Mouse (Mus musculus): ENCODE measurements around the gene Aamdc.

The Aamdc gene

GRCm38 (mm10) chr7:97579067-97579975, at the start of gene Aamdc, which contains the start of gene Rsf1:
Gene Aamdc, minus strand, starts transcription at chr7:97579497.
Gene Rsf1, plus strand, starts transcription at chr7:97579889.
- peak; percentile 88 to 93 for DNase-seq

DNA sequence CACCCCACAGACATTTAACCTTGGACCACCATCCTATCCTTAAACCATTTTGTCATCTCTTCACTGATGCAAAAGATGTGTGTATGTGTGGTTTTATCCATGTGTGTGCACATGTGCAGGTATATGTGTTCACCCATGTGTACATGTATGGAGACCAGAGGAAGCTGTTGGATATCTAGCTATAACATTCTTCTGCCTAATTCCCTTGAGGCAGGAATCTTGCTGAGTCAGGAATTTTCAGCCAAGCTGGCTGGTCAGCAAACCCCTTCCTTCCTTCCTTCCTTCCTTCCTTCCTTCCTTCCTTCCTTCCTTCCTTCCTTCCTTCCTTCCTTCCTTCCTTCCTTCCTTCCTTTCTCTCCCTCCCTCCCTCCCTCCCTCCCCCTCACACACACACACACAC, 44.1 kb upstream of the Aamdc start:
- no peak for DNase-seq

DNA sequence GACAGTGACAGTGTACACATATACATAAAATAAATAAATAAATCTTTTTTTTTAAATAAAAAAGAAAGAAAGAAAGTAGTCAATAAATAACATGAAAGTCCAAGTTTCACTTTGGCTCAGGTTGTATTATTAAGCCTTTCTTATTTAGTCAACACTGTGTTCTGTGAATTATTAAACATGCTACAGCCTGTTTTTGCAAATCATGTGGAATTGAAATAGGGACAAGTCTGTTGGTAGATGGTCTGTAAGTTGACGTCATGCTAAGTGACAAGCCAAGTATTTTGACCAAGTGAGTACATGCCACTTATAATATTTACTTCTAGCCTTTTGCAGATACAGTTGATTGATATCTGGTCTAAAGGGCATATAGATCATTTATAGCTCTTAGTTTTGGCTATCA, 43.4 kb upstream of the Aamdc start:
- no peak for DNase-seq

DNA sequence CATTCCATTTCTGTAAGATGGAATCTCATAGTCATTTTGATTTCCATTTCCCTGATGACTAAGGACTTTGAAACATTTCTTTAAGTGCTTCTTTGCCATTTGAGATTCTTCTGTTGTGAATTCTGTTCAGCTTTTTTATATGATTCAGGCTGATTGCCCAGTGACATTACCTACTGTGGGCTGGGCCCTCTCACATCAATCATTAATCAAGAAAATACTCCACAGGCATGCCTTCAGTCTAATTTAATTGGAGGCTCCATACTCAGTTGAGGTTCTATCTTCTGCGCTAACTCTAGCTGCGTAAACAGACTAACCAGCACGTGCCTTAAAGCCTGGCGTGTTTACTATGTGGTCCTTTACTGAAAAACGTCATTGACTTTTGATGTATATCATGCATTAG, 42.0 kb upstream of the Aamdc start:
- no peak for DNase-seq

GRCm38 (mm10) chr7:97598548-97598947, 19.3 kb upstream of the Aamdc start:
- DNase-seq, result no peak

GRCm38 (mm10) chr7:97593535-97593934, 14.2 kb upstream of the Aamdc start:
- DNase-seq, result no peak

DNA sequence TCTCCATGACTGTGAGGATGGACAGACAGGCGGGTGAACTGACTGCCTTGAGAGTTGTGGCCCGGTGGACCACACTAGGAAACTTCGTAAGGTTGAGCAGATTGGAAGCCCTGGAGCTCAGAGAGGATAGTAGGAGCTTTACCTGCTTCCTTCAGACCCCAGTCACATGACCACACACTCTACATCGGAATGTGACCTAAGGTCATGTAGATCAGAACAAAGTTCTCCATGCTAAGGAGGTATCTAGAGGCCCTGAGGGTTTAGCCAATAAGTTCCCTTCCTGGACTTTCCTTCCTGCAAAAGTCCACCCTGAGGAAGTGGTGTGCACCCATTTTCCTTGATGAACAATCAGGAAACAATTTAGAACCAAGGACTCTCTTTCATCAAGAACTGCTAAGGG, 13.1 kb upstream of the Aamdc start:
- DNase-seq, result no peak

- DNase-seq, result no peak
These were observed 12.0 kb upstream of the Aamdc start for GRCm38 (mm10) chr7:97591336-97591735.

DNA sequence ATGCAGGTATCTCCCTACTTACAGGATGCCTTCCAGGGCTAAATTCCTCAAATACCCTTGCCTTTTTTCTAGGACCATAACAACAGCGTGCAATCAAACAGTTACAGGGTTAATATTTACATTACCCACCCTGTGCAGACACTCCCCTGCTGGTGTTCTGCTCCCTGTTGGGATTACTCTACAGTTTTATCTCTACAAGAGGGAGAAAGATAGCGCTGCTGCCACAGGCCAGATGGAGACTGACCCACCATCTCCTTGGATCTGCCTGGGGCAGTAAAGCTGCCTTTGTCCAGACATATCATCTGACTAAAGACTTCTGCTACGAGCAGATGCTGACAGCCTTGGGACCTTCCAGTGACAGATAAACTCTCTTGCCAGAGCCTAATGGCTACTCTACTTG, 11.2 kb upstream of the Aamdc start:
- no peak for DNase-seq

GRCm38 (mm10) chr7:97588506-97588905, 9.2 kb upstream of the Aamdc start:
- no peak for DNase-seq

GRCm38 (mm10) chr7:97580843-97581214, 1.5 kb upstream of the Aamdc start:
- DNase-seq, result peak; percentile 80 to 83

- DNase-seq, result peak; percentile 58 to 65
These were observed 912 bp upstream of the Aamdc start for GRCm38 (mm10) chr7:97579976-97580842.

DNA sequence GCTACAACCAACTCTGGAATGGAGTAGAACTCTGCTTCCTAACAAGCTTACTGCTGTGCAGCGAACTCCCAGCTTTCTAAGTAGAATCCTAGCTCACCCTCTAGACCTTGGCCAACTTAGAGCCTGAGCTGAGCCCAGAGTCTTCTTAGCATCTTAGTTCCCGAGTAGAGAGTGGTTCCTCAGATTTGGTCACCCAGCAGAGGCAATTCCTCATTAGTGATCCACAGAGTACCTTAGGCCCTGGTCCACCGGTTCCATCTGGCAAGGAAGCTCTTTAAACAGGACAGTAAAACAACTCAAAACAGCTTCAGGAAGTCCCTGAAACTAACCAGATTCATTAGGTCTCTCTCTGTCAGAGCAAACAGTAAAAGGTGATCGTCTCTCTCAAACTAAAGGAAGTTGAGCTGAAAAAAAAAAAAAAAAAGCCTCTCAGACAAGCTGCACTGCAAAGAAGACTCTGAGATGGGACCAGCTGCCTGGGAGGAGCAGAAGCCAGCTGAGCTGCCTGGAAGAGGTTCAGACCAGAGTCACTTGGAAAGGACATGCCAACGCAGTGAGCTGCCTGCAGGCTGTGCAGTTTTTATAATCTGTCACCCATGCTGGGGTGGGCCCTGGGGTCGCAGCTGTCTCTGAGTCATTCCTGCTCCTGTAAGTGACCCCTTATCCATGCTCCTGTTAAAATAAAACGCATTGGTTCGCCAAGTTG, 783 bp downstream of the Aamdc start:
- DNase-seq, result peak; percentile 19 to 38

GRCm38 (mm10) chr7:97570389-97570788, 8.9 kb downstream of the Aamdc start:
- DNase-seq, result no peak

DNA sequence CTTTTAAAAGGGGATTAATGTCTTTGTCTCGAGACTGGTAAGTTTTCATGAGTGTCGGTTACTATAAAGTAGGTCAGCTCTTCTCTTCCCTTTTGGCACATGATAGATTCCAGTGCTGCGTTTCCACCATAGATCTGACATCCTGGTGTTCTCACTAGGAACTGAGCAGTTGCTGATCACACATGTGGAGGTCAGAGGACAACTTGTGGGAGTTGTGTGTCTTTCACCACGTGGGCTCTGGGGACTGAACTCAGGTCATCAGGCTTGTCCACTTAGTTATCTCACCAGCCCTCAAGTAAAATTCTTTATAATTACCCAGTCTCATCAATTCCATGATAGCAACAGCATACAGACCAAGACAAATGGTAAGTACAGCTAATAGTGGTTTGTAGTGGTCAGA, 9.9 kb downstream of the Aamdc start:
- DNase-seq, result no peak

GRCm38 (mm10) chr7:97563576-97563975, 15.7 kb downstream of the Aamdc start:
- DNase-seq, result no peak

GRCm38 (mm10) chr7:97550673-97551072, 28.6 kb downstream of the Aamdc start:
- DNase-seq, result no peak

DNA sequence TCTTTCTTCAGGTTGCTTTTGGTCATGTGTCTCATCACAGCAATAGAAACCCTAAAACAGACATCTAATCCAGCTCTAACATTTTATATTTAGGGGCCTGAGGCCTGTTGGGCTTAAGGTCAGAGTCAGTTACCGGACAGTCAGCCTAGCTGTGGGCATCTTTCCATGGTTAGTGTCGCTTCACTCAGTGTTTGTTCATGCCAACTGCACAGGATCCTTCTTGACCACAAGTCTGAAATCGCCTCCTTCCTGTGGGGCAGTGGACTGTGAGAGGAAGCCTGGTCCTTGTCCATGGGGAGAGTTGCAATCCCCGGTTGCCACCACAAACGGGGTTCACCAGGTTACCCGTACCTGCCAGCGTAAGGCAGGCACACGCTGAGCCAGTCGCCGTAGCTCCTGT, 30.0 kb downstream of the Aamdc start:
- no peak for DNase-seq

GRCm38 (mm10) chr7:97546462-97546861, 32.8 kb downstream of the Aamdc start:
- DNase-seq, result no peak

GRCm38 (mm10) chr7:97536571-97536970, 42.7 kb downstream of the Aamdc start:
- DNase-seq, result no peak

DNA sequence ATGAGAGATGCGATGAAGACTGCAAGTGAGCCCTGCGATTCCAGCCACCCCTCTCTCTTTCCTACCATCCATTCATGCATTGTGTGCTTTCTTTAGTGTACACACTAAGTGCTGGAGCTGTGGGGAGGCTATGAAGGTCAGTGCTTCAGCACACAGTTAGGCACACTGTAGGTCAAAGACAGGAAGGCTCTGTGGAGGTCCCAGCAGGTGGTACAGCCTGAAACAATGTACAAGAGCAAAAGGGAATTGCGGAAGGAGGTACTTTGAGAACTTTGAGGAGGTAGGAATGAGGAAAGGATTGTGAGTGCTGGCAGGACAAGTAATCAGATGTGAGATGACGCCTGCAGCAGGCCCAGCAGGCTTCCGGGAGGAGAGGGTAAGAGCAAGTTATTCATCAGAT, 43.8 kb downstream of the Aamdc start:
- DNase-seq, result no peak

GRCm38 (mm10) chr7:97519935-97520334, 59.4 kb downstream of the Aamdc start:
- no peak for DNase-seq

DNA sequence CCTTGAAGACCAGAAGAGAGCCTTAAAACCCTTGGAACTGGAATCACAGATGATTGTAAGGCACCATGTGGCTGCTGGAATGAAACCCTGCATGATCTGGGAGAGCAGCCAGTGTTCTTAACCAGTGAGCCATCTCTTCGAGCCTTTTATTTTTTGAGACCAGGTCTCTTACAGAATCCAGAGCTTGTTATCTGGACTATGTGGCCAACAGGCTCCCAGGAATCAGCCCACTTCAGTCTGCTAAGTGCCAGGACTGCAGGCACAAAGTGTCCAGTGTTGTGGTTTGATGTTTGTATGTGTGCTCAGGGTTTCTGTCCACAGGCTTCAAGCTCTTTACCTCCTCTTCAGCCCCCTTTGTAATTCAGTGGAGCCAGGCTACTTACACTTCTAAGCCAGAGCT, 64.5 kb downstream of the Aamdc start:
- no peak for DNase-seq

Measured in thymus, adult 18-20 months (tissue).